Mouse (Mus musculus) retina, postnatal 1 day (tissue): ENCODE results near the gene Anks1.

ENCODE experiments used
- DNase-seq: peaks from one replicate; pipeline ENCODE4 v3.0.0-alpha.2; 2012

Anks1 gene

DNA sequence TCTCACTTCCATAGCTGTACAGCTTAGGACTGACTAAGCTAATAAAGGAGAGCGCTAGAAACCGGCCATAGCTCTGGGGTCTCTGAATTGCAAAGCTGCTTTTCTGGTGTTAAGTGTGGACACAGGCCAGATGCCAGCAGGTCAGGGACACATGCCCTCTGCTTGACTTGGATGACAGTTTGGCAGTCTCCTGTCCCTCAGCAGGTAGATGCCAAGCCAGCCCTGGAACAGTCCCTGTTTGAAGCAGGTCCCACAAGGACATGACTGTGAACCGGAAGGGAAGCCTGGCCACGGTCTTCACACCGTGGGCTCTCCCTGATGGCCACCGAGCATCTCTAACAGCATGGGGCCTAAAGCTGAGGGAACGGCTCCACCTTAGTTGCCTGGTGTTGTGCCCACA lies 153.6 kb downstream of the Anks1 start:
- no peak for DNase-seq

DNA sequence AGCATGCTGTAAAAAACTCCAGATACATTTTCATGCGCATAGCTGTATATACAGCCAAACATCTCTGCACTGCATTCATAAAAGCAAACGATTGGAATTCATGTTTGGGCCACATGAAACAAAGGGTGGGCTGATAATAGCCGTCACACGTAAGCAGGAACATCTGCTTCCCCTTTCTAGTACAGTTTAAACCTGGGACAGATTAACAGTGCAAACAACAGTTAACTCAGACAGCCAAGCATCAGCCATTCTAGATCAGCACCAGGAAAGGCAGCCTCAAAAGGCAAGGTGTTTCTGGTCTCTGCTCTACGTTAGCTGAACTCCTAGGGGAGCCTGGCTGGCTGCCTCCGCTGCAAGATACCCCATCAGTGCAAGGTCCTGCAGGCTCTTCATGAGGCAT lies 154.1 kb downstream of the Anks1 start:
- DNase-seq: no peak

DNA sequence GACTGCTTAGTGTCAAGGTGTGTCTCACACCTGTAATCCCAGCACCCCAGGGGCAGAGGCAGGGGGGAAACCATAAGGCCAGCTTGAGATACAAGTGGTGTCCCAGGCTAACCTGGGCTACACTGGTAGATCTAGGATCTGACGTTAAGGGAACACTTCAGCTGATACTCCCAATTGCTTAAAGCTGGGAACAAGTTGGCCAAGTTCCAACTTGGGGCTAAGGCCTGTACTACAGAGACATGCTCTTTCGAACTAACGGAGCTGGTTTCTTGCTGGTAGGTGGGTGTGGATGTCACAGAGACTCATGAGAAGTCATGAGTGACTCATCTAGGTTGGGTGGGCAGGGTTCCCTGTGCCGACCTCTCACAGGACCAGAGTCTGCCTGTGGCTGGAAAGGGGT lies 158.2 kb downstream of the Anks1 start:
- DNase-seq: no peak

DNA sequence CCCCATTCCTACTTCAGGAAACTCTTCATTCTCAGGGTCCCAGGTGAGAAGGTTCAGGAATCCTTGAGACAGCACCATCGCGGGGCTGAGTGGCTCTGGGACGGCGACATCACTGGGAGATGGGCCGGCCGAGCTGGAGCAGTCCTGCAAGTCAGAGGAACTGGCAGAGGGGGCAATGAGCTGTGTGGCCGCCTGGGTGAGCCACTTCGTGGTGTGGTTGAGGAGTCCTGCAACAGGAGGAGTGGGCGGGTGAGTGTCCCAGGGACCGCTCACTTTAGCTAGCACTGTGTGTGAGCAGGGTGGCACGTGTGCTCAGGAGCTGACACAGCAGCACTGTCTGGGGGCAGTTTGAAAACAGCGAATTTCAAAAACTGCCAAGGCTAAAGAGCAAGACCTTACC lies 160.3 kb downstream of the Anks1 start:
- no peak for DNase-seq

DNA sequence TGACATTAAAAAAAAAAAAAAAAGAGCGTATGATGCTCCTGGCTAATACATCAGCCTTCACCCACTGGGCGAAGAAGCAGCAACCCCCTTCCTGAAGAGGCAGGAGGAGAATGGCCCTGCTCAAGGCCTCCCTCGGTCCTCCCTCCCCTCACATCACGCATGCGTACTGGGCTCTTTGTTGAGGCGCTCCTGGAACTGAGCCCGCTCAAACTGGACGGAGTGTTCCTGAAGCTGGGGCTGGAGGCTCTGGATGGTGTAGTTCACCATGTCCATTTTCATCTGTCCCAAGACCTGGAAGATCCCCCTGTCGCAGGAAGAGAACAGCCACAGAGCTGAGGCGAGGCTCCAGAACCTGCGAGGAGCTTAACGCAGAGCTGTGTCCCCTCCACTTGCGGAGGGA lies 161.2 kb downstream of the Anks1 start:
- no peak for DNase-seq

DNA sequence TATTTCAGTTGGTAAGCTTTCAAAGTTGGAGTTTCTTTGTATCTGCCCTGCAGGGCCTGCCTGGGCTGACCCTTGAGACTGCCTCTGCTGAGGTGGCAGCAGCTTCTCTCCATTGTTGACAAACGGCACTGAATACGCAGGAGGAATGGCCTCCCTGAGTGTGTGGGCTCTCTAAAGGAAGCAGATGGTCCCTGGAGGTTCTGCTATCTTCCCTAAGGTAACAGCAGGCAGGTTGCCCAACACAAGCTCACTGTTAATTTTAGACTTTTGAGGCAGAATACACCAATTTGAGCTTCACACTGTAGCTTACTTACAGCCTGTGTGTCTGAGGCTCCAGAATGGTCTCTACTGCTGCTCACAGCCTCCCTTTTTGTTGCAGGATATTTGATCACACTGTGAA lies 163.6 kb downstream of the Anks1 start:
- DNase-seq: no peak

DNA sequence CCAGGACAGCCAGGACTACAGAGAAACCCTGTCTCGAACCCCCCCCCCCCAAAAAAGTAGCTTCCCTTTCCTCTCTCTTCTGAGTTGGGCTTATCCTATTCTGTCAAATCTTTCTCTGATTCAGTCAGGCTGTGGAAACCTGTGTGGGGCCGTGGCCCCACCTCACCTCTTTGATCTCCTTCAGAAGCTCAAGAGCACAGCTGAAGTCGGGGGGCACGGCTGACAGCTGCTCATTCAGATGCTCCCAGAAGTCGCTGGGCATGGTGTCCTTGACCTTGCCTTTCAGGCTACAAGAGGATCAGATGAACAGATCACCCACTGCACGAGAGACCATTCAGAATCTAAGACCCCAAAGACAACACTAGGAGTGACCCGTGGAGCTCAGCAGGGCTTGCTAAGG lies 165.4 kb downstream of the Anks1 start:
- DNase-seq: no peak

DNA sequence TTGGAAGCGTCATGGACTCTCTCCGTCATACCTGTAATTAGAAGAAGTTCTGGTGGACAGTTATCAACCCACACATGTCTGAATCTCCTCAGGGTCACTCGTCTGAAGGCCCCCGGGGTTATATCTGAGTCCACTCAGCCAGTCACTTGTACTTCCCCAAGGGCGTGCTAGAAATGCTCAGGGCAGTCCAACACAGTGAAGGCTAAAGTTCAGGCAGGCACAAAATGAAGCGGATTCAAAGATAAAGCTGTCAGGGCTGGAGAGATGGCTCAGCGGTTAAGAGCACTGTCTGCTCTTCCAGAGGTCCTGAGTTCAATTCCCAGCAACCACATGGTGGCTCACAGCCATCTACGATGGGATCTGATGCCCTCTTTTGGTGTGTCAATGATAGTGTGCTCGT lies 168.9 kb downstream of the Anks1 start:
- DNase-seq: no peak

DNA sequence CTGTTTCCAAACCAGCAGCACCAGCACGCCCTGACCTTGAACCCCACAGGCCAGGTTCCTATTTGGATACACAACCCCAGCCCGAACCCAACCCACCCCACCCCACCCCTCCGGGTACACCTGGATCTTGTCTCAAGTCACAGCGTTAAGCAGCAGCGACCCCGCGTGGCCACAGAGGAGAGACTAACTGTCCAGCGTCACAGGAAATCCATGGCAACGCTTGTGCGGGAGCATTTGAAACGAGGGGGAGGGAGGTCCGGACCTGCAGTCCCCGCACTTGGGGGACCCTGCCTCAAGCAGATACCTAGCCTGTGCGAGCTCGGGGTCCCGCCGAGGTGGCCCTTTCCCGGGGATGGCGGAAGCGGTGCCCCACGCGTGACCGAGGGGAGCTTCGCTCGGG lies 170.5 kb downstream of the Anks1 start:
- peak; percentile 94 for DNase-seq

DNA sequence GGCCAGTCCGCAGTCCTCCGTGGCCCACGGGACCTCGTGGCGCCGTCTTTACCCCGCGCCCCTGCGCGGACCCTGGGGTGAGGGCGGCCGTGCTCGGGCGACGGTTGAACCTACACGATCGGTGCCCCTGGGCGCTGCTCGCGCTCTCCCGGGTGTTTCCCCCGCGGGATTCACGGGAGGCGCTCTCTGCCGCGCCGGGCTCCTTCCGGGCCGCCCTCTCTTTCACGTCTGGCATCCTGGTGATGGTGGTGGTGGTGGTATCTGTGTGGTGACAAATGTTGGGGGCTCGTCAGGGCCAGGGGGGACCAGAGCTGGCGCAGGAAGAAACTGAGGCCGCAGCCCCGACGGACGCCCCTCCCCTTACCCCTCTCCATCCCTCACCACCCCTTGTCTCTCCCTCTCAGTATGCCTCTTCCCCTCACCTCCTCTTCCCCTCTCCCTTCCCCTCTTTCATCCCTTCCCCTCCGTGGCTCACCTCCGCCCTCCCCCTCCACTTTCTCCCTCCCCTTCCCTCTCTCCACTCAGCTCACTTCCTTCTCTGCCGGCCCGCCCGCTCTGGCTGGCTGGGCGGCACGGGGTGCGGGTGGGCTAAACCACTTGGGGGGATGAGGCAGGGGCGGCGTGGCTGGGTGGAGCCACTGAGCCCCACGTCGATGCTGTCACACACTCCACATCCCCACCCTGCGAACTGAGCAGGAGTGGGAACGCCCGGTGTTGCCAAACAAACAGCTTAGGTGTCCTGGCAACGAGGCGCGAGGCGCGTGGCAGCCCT lies 171.1 kb downstream of the Anks1 start, which contains the start of gene Tcp11:
Tcp11 (minus strand) TSS at position 595 of the 772 bp plus-strand sequence.
- DNase-seq: peak; percentile 99

DNA sequence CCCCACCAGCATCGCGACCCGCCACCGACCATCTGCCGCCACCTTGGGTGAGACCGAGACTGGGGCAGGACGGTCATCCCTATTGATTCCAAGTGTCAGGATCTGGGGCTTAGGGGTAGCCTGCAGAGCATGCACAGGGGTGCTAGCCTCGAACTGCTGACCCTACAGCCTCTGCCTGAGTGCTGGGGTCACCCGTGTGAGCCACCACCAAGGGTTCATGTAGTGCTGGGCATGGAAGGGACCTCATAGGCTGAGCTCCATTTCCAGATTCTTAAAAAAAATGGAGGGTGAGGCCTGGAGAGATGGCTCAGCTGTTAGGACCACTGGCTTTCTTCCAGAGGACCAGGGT lies 171.7 kb downstream of the Anks1 start:
- no peak for DNase-seq

DNA sequence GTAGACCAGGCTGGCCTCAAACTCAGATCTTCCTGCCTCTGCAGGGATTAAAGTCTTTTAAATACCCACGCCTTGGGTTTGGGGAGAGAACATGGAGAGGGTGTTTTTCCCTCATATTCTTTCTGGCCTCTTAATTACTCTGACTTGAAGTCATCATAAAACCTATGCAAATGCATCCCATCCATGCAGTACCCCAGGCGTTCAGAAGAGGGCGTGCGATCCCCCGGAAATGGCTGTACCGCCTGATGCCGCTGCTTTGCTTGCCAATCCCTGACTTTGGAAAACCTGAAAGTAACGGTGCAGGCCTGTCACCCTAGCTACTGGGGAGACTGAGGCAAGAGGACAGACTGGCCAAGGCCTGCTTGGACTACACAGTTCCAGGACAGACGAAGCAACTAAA lies 172.3 kb downstream of the Anks1 start:
- DNase-seq: peak; percentile 59

DNA sequence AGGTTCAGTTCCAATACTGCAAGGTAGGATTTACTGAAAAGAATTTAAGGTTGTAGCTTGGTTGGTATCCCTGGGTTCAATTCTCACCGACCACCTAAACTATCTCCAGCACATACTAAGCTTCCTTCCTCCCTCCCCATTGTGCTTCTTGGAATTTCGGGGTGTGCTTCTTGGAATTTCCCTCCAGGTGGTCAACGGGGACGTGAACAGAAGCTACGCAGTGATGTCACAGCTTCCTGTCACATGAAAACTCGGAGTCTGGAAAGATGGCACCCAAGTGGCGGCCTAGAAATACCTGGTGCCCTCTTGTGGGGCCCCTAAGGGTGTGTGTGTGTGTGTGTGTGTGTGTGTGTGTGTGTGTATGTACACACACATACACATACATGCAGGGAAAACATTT lies 172.8 kb downstream of the Anks1 start:
- DNase-seq: no peak

DNA sequence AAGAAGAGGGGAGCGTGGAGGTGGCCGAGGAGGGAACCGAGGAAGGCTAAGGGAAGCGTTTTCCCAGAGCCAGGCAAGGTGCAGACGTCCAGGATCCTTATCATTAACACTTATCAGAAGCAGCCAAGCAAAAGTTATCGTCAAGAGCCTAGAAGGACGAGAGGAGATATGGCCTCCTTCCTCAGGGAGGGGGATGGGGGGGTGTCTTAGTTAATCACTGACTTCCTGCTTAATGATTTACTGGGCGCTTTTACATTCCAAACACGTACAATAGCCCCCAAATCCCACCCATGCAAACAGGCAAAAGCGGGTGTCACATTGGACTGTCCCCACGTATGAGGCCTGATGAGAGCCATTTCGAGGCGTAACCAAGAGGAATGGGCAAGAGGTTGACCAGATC lies 173.8 kb downstream of the Anks1 start:
- DNase-seq: no peak

DNA sequence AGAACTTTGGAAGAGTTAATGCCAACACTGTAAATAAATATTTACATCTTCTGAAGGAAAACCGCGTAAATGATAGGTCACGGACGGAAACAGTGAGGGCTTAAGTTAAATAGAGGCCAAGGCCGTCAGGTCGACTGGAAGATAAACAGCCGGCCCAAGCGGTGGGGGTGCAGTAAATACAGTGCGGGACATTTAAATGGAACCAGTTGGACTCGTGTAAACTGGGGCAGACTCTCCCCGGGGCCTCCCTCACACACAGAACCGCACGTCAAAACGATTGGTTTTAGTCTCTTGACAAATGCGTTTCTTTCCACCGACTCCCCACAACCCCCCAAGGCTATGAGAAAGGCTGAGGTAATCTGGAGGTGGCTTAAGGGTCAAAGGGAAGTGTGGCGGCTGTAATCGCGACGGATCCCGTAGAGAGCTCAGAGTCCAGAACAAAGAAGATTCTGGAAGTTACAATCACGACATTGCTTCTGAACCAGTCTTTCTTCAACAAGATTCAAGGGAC lies 175.3 kb downstream of the Anks1 start:
- DNase-seq: peak; percentile 80

DNA sequence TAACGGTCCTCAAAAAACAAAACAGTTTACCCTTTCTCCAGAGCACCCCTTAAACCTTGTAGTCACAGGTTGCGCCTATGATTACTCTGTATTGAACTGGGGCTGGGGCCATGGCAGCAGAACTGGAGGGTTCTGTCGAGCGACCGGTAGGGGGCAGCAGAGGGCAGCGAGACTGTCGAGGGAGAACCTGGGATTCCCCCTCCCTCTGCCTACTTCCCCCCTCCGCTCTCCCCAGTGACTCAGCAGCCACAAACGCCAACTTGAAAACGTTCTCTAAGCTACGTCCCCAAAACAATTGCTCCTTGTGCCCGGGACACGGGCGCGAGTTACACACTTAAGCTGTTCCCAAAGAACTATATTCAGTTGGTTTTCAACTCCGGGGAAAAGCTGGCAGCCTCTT lies 175.9 kb downstream of the Anks1 start:
- peak; percentile 93 for DNase-seq

DNA sequence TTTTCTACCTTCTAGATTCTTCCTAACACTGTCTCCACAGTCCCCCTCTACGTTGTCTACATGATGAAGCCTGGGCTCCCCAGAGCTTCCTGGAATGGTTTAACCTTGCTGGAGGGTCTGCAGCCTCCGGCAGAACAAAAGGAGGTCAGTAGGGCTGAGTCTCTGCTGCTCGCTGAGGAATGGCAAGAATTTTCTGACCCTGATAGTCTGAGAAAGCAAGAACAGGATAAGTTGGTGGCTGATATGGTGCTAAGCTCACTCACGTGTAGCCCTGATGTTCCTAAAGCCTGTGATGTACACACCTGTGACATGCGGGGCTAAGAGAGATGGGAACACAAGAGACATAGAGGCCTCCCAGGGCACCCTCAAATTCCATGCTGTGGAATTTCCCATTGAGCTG lies 178.3 kb downstream of the Anks1 start:
- DNase-seq: peak; percentile 77

DNA sequence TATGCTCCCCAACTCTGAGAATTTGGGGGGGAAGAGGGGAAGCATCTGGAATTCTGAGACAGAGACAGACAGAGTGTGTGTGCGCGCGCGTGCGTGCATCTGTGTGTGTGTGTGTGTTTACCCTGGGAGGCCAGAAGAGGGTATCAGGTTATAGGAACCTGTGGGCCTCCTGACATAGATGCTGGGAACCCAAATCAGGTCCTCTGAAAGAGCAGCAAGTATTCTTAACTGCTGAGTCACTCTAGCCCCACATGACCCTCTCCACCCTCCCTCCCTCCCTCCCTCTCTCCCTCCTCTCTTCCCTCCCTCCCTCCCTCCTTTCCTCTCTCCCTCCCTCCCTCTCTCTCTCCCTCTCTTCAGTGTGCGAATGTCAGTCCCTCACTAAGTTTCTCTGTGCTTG lies 179.6 kb downstream of the Anks1 start:
- no peak for DNase-seq

DNA sequence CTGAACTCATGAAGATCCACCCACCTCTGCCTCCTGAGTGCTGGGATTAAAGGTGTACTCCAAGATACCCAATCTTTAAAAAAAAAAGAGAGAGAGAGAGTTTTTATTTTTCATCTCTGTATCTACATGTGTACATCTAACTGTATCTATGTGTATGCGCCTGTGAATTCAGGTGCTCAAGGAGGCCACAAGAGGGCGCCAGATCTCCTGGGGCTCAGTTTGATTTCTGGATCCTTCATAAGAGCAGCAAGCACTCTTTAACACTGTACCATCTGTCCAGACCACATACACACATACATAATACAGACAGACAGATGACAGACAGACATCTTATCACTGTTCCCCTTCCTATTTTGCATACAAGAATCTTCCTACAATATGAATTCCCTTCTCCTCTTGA lies 183.2 kb downstream of the Anks1 start:
- DNase-seq: no peak

DNA sequence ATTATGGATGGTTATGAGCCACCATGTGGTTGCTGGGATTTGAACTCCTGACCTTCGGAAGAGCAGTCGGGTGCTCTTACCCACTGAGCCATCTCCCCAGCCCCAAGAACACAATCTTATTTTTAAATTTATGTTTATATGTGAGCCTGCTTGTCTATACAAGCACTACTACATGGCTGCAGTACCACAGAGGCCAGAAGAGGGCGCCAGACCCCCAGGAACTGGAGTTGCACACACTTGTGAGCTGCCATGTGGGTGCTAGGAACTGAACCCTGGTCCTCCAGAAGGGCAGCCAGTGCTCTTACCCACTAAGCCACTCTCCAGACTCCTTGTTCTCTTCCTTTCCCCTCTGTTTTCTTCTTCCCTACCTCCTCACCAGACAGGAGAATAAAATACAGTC lies 184.7 kb downstream of the Anks1 start:
- DNase-seq: no peak

DNA sequence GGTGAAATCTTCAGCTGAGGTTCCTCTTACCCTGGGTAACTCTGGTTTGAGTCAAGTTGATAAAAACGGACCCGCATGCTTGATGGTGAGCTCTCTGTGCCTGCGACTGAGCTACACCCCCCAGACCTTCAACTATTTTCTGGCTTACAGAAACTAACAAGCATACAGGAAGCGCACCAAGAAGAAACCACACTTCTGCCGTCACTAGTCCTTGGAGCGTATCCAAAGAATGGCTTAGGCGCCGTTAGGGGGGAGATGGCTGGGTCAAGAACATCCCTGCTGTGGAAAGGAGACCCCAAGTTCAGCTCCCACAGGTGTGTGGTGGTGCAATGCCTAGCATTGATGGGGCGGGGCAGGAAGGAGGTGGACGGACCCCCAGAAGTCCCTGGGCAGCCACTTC lies 187.3 kb downstream of the Anks1 start:
- no peak for DNase-seq

DNA sequence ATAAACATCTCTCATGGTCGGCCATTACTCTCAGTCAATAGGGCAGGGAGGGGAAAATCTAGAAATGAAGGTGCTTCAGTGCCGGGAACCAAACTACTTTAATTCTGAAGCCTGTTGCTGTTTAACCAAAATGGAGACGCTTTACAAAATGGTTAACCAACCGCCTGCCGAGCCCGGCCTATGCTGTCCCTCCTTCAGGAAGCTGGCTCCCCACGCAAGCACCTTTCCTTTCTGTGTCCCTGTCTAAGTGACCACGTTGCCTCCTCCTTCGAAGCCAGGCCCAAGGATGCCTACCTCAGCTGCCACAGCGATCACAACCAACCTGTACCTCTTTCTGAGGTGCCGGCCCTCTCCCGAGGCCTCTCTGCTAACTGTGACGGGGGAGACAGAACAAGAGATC lies 188.2 kb downstream of the Anks1 start:
- DNase-seq: no peak

DNA sequence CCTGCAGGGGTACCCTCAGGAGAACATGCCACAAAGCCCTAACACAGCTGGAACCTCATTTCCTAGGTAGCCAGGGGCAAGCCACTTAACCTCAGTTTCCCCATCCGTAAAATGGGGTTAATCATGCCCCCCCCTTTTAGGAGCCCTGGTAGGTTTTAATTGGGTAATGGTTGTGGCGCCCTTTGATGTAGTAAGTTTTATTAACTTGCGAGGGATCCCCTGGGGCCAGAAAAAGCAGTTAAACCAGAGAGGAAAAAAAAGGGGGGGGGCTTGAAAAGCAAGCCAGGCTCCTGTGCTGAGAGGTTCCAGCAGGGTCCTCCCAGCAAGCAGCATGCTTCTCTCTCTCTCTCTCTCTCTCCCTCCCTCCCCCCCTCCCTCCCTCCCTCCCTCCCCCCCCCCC lies 190.0 kb downstream of the Anks1 start:
- no peak for DNase-seq

DNA sequence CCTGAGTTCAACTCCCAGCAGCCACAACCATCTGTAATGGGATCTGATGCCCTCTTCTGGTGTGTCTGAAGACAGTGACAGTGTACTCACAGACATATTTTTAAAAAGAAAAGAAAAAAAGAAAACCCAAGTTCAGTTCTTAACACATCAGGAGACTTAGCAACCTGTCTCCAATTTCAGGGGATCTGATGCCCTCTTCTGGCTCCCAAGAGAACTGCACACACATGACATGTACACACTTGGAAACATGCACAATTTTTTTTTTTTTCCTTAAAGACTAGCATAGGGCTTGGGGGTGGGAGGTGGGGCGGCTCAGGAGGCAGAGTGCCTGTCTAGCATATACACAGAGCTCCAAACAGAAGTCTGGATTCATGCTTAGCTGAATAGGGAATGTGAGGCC lies 191.6 kb downstream of the Anks1 start:
- no peak for DNase-seq

DNA sequence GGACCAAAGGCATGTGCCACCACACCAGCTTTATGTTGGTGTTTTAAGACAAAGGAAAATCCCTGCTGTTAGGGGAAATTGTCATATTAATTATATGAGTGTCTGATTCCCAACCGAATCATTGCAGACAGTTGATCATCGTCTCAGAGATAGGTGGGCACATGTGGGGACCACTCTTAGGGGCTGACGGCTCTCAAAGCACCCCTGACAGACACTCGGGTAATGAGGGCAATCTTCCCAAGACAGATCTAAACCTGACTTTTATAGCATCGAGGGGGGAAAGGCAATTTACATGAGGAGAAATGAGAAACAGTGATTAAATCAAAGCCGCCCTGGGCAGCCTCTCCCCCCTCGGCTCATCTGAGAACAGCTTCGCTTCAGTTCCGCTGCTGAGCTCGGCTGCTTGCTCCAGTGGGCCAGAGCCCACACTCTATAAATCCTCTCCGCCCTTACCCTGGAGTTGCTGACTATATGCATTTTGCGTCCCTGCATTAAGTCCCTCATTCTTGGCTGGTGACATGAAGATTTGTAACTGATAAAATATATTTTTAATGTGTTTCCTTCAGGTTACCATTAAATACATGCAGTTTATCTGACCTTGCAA lies 192.3 kb downstream of the Anks1 start:
- no peak for DNase-seq
